Mouse (Mus musculus): Measurements from ENCODE around the gene Pitpnm2.
"Not testable (repeated sequence)": the region's sequence is repeated elsewhere in the genome, so short reads cannot be mapped to it uniquely, and the experiment has no call there.

Gene Pitpnm2

GRCm38 (mm10) chr5:124221037-124221735 is 28.4 kb downstream of the Pitpnm2 start:
- no peak for DNase-seq (ENCODE audit: low spot score)

DNA sequence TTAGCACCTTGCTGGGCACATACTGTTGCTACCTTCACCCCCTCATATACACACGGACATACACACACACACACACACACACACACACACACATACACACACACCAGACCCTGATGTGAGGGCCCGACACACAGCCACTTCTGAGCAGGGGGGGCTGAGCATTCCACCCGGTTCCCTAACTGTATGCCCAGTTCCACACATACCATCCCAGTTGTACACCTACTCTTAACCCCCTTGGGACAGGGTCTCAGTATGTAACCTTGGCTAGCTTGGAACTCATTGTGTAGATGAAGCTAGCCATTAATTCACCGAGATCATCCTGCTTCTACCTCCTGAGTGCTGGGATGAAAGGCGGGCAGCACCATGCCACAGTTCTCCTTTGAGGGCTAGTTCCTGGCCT is 29.0 kb downstream of the Pitpnm2 start:
- no peak for DNase-seq (ENCODE audit: low spot score)

DNA sequence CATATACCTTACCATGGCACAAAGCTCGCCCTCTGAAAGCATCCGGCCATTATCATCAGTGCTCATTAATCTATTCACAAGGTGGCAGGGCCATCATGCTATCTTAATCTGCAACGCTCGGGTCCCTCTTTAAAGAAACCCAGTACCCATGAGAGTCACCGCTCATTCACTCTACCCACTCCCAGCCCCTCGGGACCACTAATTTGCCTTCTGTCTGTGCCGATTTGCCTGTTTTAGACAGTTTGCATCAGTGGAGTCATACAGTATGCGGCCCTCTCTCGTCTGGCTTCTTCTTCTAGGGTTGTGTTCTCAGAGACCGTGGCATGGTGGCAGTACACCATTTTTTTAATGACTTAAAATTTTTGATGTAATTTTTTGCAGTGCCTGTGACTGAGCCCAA is 30.1 kb downstream of the Pitpnm2 start:
- DNase-seq (ENCODE audit: low spot score) = no peak

DNA sequence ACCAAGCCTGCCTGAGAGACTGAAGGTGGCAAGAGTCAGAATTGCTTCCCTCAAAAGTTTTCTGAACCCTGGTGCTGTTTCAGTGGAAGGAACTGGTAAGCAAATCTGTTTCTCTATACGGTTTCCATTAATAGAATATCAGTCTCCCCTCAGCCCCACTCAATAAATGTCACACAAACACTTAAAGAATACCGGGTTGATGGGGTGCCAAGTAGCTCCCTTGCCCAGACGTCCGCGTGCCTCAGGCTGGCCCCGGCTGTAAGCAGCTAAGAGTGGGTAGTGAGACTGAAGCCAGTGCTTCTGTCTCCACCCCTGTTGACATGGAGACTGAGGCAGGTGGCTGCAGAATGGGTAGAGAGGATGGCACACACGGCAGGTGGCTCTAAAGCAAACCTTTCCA is 30.6 kb downstream of the Pitpnm2 start:
- DNase-seq (ENCODE audit: low spot score) = no peak

GRCm38 (mm10) chr5:124217566-124218249 is 31.9 kb downstream of the Pitpnm2 start:
- DNase-seq (ENCODE audit: low spot score) = no peak

DNA sequence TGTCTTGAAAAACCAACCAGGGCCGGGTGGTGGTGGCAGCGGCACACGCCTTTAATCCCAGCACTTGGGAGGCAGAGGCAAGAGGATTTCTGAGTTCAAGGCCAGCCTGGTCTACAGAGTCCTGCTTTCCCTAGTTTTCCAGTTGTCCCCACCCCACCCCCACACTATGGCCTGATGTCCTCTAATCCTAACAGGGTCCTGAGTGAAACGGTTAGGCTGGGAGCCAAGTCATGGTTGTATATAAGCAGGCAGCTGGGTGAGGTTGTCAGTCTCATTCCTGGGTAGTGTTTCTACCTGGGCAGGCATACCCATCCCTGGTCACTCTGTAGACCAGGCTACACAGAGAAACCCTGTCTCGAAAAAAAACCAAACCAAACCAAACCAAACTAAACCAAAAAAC is 32.5 kb downstream of the Pitpnm2 start:
- not testable (repeated sequence) for DNase-seq (ENCODE audit: low spot score)

- DNase-seq (ENCODE audit: low spot score) = no peak
Measured at GRCm38 (mm10) chr5:124216403-124216802, 33.2 kb downstream of the Pitpnm2 start.

GRCm38 (mm10) chr5:124215647-124216046 is 33.9 kb downstream of the Pitpnm2 start:
- no peak for DNase-seq (ENCODE audit: low spot score)

- DNase-seq (ENCODE audit: low spot score) = no peak
Measured at GRCm38 (mm10) chr5:124214516-124215145, 34.9 kb downstream of the Pitpnm2 start.

DNA sequence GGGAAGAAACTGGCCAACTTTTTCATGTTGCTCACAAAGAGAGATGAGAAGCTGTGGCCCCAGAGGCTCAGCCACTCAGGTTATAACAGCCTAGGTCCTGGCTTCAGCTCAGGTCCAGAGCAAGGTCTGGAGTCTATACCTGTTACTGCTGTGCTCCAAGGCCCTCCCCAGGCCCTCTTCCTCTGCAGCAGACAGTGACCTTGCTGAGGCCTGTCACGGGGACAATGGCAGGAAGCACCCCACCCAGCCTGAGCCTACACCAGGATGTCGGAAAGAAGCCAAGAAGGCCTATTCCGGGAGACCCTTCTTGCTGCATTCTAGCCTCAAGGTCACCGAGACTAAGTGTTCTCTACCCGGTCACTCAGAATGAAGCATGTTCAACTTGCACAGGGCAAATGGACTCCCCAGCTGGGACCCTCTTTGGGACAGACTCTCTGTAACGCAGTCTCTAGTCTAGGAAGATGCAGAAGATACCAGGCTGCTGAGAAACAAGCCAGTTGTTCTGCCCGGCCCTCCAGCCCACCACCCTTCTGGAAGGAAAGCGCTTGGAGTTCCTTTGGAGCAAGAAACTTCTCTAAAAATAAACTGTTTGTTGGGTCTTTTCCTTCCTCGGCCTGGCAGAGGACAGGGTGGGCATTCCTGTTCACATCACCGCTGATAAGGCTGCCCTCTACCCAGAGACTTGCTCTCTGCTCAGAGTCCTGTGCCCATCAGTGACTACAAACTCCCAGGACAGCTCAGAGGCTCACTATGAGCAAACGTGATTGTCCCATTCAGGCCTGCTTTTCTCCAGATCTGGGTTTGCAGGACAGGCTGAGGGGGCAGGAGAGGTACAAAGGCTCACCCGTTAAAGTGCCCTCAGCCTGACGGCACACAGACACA is 35.7 kb downstream of the Pitpnm2 start:
- no peak for DNase-seq (ENCODE audit: low spot score)

DNA sequence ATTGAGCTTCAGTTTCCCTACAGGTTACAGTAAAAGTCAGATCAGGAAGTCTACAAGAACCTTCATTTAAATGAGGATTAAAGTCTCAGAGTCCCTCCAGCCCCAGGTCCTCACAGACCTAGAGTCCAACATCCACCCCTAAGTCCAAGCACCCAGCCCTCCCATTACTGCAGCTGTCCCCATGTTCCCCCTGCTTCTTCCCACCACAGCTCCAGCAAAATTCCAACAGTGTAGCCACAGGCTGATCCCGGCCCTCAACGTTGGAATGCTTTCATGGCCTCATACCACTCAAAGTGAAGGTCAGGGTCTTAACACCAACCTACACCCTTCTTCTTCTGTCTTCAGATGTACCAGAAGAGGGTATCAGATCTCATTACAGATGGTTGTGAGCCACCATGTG is 37.9 kb downstream of the Pitpnm2 start:
- DNase-seq (ENCODE audit: low spot score) = no peak

GRCm38 (mm10) chr5:124211234-124211633 is 38.3 kb downstream of the Pitpnm2 start:
- DNase-seq (ENCODE audit: low spot score) = no peak

DNA sequence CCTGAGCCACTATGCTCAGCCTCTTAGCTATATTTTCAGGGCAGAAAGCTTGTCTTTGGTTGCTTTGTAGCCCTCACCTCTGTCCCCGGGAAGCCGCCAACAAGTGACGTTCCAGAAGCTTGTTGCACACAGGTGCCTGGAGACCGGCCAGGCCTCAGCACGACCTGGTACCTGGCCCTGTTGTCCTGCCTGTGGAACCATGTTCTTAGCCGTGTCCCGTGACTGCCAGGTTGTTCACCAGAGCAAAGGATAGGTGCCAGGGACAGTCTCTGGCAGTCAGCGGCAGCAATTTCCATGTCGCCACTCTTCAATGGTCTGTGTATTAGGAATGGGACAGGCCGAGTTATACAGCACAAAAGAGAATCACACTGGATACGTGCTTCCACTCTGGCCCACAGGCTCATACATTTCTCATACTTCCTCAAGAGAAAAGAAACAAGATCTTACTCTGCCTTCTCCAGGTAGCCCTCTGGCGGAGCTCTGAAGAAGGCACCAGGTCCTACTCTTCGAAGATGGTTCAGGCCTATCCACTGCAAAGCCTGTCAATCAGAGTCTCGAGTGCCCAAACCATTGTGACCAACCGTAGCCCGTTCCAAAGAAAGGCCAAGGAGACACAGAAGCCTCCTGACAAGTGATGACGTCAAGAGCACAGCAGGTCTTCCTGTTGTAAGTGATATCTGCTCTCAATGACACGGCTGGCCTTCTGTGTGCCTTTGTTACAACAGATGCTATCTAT is 39.1 kb downstream of the Pitpnm2 start:
- no peak for DNase-seq (ENCODE audit: low spot score)

GRCm38 (mm10) chr5:124209850-124210249 is 39.7 kb downstream of the Pitpnm2 start:
- DNase-seq (ENCODE audit: low spot score) = no peak

GRCm38 (mm10) chr5:124208030-124208429 is 41.5 kb downstream of the Pitpnm2 start:
- no peak for DNase-seq (ENCODE audit: low spot score)

DNA sequence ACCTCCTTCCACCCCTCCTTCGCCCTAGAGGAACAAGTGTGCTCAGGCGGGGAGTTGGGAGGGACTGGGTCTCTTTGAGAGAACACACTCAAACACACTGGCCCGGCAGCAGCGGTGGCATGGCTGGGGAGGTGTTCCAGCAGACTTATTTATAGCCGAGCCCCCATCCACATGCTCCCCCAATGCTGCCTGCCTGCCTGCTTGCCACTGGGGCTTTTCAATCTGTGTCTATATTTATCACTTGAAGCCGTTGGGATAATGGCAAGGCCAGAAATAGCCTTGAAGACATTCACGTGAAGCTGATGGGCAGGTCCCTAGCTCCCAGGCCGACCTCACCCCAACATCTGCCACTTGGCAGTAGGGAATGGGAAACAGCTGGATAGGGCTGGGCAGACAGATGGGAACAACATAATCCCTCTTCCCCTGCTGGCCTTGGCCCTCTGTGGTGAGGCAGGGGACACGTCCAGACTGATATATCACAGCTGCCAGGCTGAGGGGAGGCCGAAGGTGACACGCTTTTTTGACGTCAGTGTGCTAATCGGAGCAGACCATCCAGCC is 43.0 kb downstream of the Pitpnm2 start:
- no peak for DNase-seq (ENCODE audit: low spot score)

DNA sequence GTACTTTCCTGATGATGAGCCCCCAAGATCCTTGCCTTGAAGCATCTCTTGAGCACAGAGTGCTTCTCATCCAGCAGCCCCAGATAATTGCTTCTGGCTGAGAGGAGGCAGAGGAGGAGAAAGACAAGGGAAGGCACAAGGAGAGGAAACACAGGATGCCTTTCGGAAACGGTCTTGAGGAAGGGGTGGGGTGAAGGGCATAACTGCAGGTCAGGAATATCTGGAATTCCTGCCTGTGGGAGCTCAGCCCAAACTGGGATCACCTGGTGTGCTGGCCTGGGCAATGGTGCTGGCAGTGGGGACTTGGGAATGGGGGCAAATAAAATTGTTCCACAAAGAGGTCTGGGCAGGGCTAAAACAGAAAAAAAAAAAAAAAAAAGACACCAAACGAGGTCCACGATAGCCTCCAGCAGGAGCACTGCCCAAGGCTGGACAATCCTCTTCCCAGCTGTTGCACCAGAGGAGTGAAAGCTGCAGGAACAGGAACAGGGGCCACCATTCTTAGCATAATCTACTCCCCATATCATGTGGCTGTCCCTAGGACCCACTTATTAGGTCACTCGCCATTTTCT is 43.7 kb downstream of the Pitpnm2 start:
- no peak for DNase-seq (ENCODE audit: low spot score)

DNA sequence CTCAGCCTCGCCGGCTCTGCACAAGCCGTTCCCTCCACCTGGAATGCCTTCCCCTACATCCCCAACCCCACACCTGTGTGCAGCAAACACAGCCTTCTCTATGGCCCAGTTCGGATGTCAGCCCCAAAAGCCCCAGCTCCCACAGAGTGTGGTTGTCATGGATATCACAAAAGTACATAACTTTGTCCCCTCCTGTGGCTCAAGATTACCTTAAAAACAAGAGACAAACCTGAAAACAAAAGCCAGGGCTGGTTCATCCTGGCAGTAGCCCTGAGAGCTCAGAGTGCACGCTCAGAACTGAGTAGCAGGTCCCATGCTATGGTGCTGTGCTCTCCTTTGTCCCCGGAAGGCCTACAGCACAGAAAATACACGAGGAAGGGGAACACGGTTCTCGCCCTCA is 44.3 kb downstream of the Pitpnm2 start:
- no peak for DNase-seq (ENCODE audit: low spot score)

DNA sequence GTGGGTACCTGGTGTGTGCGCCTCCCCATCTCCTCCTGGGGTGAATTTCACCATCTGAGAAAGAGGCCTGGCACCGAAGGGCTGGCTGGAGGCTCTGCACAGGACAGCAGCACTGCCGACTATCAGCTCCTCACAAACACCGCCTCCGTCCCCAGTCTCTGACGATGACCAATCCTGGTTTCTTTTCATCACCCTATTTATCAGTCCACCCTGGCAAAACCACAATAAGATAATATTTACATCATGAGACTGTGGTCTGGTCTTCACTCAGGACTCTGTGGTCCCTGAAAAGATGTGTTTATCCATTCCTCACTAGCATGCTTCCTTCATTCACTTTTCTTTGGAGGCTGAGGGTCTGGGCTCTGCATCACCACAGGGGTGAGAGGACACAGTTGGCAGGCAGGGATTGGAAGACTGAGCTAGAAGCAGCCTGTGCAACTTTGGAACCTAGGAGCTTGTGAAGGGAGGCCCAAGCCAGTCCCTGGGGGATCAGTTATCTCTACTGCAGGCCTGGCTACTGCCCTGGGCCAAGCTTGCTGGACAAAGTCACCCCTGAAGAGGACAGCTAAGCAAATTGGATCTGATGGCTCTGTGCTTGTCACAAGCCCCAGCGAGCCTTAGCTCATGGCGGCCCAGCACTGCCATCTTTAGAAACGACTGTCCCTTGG is 45.3 kb downstream of the Pitpnm2 start:
- DNase-seq (ENCODE audit: low spot score) = no peak

DNA sequence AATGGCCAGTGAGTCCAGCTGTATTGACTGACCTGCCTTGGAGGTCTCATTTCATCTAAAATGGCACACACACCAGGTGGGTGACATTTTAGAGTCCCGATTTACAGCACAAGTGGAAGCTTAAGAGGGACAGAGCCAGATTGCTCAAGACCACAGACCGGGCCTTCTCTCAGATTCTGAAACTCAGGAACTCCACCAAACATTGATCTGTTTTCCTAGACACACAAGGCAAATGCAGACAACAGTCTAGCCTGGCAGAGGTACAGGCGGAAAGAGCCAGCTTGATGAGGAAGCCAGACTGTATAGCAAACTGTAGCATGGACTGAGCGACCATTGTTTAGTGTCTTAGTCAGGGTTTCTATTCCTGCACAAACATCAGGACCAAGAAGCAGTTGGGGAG is 46.3 kb downstream of the Pitpnm2 start:
- DNase-seq (ENCODE audit: low spot score) = no peak
